Mouse (Mus musculus) neural tube, embryonic 10.5 days (tissue): ENCODE measurements around the gene Olfr1297.

Experiments used
- DNase-seq: peaks from one replicate; pipeline ENCODE4 v3.0.0-alpha.2; 2017; ENCODE audit warnings: low spot score; ENCODE audit errors: extremely low spot score

Gene Olfr1297

DNA sequence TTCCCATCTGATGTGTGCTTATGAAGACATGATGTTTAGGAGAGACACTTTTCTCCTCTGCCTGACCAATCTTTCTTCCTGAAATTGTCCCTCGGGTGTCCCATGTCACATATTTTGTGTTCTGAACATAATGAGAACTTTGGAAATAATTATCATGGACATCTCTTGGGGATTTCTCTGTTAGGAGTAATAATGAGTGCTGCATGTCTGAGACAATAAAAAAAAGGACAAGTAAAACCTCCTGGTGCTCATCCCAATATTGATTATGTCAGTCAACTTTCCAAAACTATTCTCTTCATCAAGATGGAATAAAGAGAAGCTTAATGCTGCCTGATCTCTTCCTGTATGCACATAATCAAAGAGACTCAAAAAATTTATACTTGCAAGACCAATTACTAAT, at the start of gene Olfr1297:
TSS of gene Olfr1297 (minus strand) at position 101 of the 400 bp plus-strand sequence.
- DNase-seq: no peak

GRCm38 (mm10) chr2:111661119-111661518, 34.8 kb upstream of the Olfr1297 start, which contains the start of gene Olfr1299:
Olfr1299 (plus strand) TSS chr2:111661419.
- no peak for DNase-seq

DNA sequence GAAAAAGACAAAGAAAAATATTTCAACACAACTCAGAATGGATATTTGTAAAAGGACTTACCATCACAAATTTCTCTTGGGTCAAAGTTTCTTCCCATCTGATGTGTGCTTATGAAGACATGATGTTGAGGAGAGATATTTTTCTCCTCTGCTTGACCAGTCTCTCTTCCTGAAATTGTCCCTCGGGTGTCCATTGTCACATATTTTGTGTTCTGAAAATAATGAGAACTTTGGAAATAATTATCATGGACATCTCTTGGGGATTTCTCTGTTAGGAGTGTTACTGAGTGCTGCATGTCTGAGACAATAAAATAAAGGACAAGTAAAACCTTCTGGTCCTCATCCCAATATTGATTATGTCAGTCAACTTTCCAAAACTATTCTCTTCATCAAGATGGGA, 22.8 kb upstream of the Olfr1297 start, which contains the start of gene Olfr1298:
TSS of gene Olfr1298 (minus strand) at position 101 of the 400 bp plus-strand sequence.
- no peak for DNase-seq

GRCm38 (mm10) chr2:111569581-111569980, 56.7 kb downstream of the Olfr1297 start, which contains the start of gene Olfr1295:
Olfr1295 (minus strand) TSS chr2:111569681.
- DNase-seq: no peak
